Mouse (Mus musculus) hindbrain, embryonic 15.5 days (tissue): ENCODE measurements at regions not wholly inside any gene's neighbourhood (a gene's known extent, or its start where the extent isn't known, plus 50 kb on each side); places are given as distances from the start of the nearest gene placed in this dataset.

Source experiments
- ATAC-seq: fragments of 200-750 bp; cut with Nextera tagmentation; 2 replicates; pipeline ENCODE4 v1.8.0; 2017; ENCODE audit warnings: low read depth, moderate number of reproducible peaks, moderate TSS enrichment; ENCODE audit not compliant: low FRiP score
- H3K27ac ChIP-seq: fragments of 300-500 bp; sonication (generic); replicated peaks from 2 replicates; pipeline ENCODE4 v1.5.1; 2015; ENCODE audit warnings: mild to moderate bottlenecking, inconsistent platforms
- H3K27me3 ChIP-seq: fragments of 300-500 bp; sonication (generic); 2 replicates; pipeline ENCODE4 v1.6.1; 2015; ENCODE audit warnings: control low read depth, inconsistent platforms
- H3K36me3 ChIP-seq: fragments of 300-500 bp; sonication (generic); 2 replicates; pipeline ENCODE4 v1.6.1; 2015; ENCODE audit warnings: control low read depth, inconsistent platforms
- H3K4me1 ChIP-seq: fragments of 300-500 bp; sonication (generic); replicated peaks from 2 replicates; pipeline ENCODE4 v1.6.1; 2015; ENCODE audit warnings: control low read depth, inconsistent platforms
- H3K4me2 ChIP-seq: fragments of 300-500 bp; sonication (generic); 2 replicates; pipeline ENCODE4 v1.6.1; 2015; ENCODE audit warnings: moderate library complexity, mild to moderate bottlenecking, inconsistent platforms
- H3K4me3 ChIP-seq: fragments of 300-500 bp; sonication (generic); 2 replicates; pipeline ENCODE4 v1.5.1; 2015; ENCODE audit warnings: mild to moderate bottlenecking, inconsistent platforms
- H3K9ac ChIP-seq: fragments of 300-500 bp; sonication (generic); 2 replicates; pipeline ENCODE4 v1.6.1; 2015; ENCODE audit warnings: inconsistent platforms
- H3K9me3 ChIP-seq: fragments of 300-500 bp; sonication (generic); 2 replicates; pipeline ENCODE4 v1.6.1; 2016; ENCODE audit warnings: control low read depth, inconsistent platforms
- WGBS: fragments of 180-500 bp; shearing (Covaris S2); methylation state at CpG from one replicate; pipeline ENCODE4 v1.1.7; 2015; 5-methylcytosine and 5-hydroxymethylcytosine counted together

DNA sequence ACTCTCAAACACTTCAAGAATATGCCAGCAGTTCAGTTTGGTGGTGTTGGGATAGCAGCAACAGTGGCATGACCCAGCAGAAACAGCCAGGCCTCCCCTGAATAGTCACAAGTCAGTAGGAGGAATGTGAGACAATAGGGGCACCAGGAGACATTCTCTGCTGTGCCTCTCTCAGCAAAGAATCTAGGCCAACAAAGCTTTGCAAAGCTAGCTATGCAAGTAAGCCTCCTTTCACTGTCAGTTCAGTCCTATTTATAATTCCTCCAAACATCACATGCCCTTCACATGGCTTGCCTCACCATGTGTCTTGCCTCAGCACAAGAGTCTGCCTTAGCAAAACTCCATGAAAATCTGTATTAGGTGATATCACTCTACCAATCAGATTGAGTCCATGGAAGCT, 454.1 kb upstream of the Celf2 start:
- Histone ChIP-seq H3K36me3 (no peaks in the 10 kb centered on the region), H3K4me3 (no peak overlapping the region), H3K9me3 (no peaks in the 10 kb centered on the region)

DNA sequence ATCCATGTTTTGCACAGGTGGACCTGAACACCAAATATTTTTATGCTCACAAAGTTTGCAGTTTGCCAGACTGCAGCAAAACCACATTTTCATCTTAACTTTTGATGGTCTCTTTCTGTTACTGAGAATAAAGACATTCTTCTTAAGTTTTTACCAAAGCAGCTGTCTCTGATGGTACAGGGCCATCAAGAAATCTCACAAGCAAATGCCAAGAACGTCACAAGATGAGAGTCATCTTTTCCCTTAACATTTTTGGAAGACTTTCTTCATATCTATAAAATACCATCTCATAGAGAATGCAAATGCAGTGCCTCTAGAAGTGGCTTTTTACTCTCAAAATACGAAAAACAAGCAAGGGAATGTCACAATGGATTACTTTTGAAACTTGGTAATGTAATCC, 444.8 kb upstream of the Celf2 start:
- Histone ChIP-seq H3K27me3 (no peaks in the 10 kb centered on the region), H3K4me2 (no peak overlapping the region), H3K9ac (no peak overlapping the region), H3K27ac (no peak overlapping the region), H3K4me3 (no peak overlapping the region), H3K9me3 (no peaks in the 10 kb centered on the region), H3K36me3 (no peaks in the 10 kb centered on the region), H3K4me1 (no peaks in the 10 kb centered on the region)
- no peak for ATAC-seq
- 82% methylated on average over 2 of the region's 2 CpGs for WGBS

More for the DNA sequence above, 454.1 kb upstream of the Celf2 start:
- ATAC-seq, result no peak
- no peak overlapping the region for H3K9ac ChIP-seq
- no peaks in the 10 kb centered on the region for H3K27me3 ChIP-seq
- H3K27ac ChIP-seq, result no peak overlapping the region
- H3K4me2 ChIP-seq, result no peak overlapping the region
- H3K4me1 ChIP-seq, result no peaks in the 10 kb centered on the region

GRCm38 (mm10) chr2:7952846-7953245, 443.5 kb upstream of the Celf2 start:
- no peak for ATAC-seq
- Histone ChIP-seq H3K4me2 (no peak overlapping the region), H3K4me3 (no peak overlapping the region), H3K9ac (no peak overlapping the region), H3K36me3 (no peaks in the 10 kb centered on the region), H3K27me3 (no peaks in the 10 kb centered on the region), H3K27ac (no peak overlapping the region), H3K9me3 (no peaks in the 10 kb centered on the region), H3K4me1 (no peaks in the 10 kb centered on the region)
- 95% methylated on average over 2 of the region's 2 CpGs for WGBS

GRCm38 (mm10) chr2:7944946-7945345, 435.6 kb upstream of the Celf2 start:
- H3K9ac ChIP-seq, result no peak overlapping the region
- H3K9me3 ChIP-seq, result no peaks in the 10 kb centered on the region
- no peak overlapping the region for H3K4me2 ChIP-seq
- H3K36me3 ChIP-seq, result no peaks in the 10 kb centered on the region
- H3K4me1 ChIP-seq, result no peaks in the 10 kb centered on the region
- no peaks in the 10 kb centered on the region for H3K27me3 ChIP-seq
- no peak overlapping the region for H3K4me3 ChIP-seq
- H3K27ac ChIP-seq, result no peak overlapping the region
- no peak for ATAC-seq
- WGBS, result 72% methylated on average over 2 of the region's 2 CpGs

GRCm38 (mm10) chr2:7933617-7934016, 424.3 kb upstream of the Celf2 start:
- H3K27ac ChIP-seq, result no peak overlapping the region
- WGBS, result 83% methylated on average over 6 of the region's 6 CpGs
- H3K9me3 ChIP-seq, result no peaks in the 10 kb centered on the region
- no peak overlapping the region for H3K4me2 ChIP-seq
- no peaks in the 10 kb centered on the region for H3K4me1 ChIP-seq
- H3K4me3 ChIP-seq, result no peak overlapping the region
- no peak overlapping the region for H3K9ac ChIP-seq
- no peaks in the 10 kb centered on the region for H3K27me3 ChIP-seq
- no peaks in the 10 kb centered on the region for H3K36me3 ChIP-seq
- no peak for ATAC-seq

- Histone ChIP-seq H3K4me3 (no peak overlapping the region), H3K36me3 (no peaks in the 10 kb centered on the region), H3K4me2 (no peak overlapping the region), H3K9me3 (no peaks in the 10 kb centered on the region), H3K4me1 (no peaks in the 10 kb centered on the region), H3K9ac (no peak overlapping the region), H3K27me3 (no peaks in the 10 kb centered on the region), H3K27ac (no peak overlapping the region)
- 50% methylated on average over 1 of the region's 1 CpGs for WGBS
- no peak for ATAC-seq
These were observed 396.9 kb upstream of the Celf2 start for GRCm38 (mm10) chr2:7906271-7906670.

GRCm38 (mm10) chr2:7893787-7894186, 384.4 kb upstream of the Celf2 start:
- no peak overlapping the region for H3K9ac ChIP-seq
- H3K9me3 ChIP-seq, result 0 out of 2 replicates have a peak, but pooled peaks cover 4% of the 10 kb centered on the region
- H3K36me3 ChIP-seq, result no peaks in the 10 kb centered on the region
- H3K4me3 ChIP-seq, result no peak overlapping the region
- no peaks in the 10 kb centered on the region for H3K4me1 ChIP-seq
- ATAC-seq, result no peak
- WGBS, result 91% methylated on average over 3 of the region's 3 CpGs
- no peaks in the 10 kb centered on the region for H3K27me3 ChIP-seq
- H3K4me2 ChIP-seq, result no peak overlapping the region
- H3K27ac ChIP-seq, result no peak overlapping the region
